Mouse (Mus musculus): ENCODE results near the gene Ppl. TPM values are rescaled to one million over a fixed set of nuclear protein-coding genes. Genes with fewer than 3 reads are reported as not detected.

Gene Ppl
- polyA plus RNA-seq, 1 experiment from 2014 or later, result 0.03 TPM

DNA sequence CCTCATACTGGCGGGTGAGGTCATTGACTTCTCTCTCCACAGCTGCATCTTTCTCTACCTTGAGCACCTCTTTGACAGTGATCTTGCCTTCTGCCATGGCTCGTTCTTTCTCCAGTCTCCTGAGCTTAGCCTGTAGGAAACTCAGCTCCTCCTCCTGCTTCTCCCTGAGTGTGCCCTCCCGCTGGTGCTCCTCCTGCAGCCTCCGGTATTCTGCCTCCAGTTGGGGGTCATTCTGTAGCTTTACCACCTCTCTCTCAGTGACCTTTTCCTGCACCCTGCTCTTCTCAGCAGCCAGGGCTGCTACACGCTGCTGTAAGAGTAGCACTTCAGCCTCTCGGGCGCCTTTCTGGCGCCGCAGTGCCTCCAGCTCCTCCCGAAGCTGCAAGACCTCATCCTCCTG, 43.2 kb downstream of the Ppl start:
- CTCF ChIA-PET, result no interaction called here
- DNase-seq (ENCODE audit: low read depth, low spot score) (no peak), ATAC-seq (no peak)
- POLR2A ChIA-PET, result interaction anchor here (1.4 kb wide), 1 partner anchor 39 kb away, joined by 3 read pairs; the partner anchor contains the start of genes Glyr1 and Ubn1
- peaks cover 13% of the 10 kb centered on the region for H3K27me3 ChIP-seq
- in situ Hi-C loops (cut with MboI; ENCODE audit: low pct_unique_long_range_greater_than_20kb), result no loop called here
- TF ChIP-seq CTCF (IDR thresholded peaks at IDR 0.05), result no peak

DNA sequence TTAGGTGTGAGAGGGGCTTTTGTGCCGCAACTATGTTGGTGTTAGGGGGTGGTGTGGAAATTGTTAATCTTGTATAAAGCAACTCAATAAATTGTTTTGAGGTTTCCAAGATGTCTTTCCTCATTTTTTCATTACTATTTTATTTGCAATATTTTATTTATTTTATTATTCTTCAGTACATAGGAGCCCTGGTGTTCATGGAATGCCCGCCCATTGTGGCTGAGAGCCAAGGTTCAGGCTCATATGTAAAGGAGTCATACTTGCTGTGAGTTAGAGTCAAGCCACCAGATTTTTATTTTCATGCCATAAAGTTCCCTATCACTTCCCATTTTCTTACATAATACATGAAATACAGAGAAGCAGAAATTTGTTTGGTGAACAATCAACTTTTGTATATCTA, 46.0 kb downstream of the Ppl start:
- DNase-seq (ENCODE audit: low read depth, low spot score) (no peak), ATAC-seq (no peak)
- ChIA-PET POLR2A (no interaction called here), CTCF (no interaction called here)
- in situ Hi-C loops (cut with MboI; ENCODE audit: low pct_unique_long_range_greater_than_20kb), result no loop called here
- peaks cover 7% of the 10 kb centered on the region for H3K27me3 ChIP-seq
- no peak for TF ChIP-seq CTCF (IDR thresholded peaks at IDR 0.05)

DNA sequence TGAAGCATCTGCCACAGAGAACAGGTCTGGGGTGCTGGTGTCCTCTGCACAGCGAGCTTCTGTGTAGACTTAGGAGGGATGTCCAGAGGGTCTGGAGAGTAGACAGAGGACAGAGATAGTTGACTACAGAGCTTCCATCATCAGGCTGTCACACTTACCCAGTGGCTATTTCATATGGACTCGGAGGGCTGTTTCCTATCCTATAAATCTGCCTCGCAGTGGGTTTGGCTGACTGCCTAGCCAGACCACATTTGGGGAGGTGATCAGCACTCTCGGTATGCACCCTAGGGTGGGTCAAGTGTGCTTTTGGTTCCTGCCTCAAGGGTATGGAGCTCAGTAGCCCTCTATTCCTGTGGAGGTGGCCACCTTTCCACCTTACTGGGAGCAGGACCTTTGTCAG, 47.0 kb downstream of the Ppl start:
- DNase-seq (ENCODE audit: low read depth, low spot score), result no peak
- ATAC-seq, result no peak
- ChIA-PET CTCF (no interaction called here), POLR2A (no interaction called here)
- no peak for TF ChIP-seq CTCF (IDR thresholded peaks at IDR 0.05)
- in situ Hi-C loops (cut with MboI; ENCODE audit: low pct_unique_long_range_greater_than_20kb), result no loop called here
- peaks cover 7% of the 10 kb centered on the region for H3K27me3 ChIP-seq

DNA sequence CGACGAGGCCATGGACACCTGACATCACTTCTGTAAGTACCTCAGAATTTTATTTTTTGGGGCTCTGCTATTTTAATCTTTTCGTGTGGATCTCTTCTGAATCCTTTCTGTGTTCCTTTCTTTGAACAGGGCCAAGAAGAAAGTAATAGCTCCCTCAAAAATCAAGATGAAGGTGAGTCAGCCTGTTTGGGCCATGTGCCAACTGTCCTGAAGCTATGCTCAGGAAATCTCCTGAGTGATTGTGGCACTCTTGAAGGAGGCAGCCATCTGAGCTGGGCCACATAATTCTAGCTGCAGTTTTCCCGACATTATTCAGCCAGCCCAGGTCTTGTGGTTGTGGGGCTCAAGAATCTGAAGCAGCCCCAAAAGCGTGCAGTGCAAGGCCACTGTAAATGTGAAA, 57.9 kb downstream of the Ppl start:
- CTCF ChIA-PET, result no interaction called here
- no peaks in the 10 kb centered on the region for H3K27me3 ChIP-seq
- in situ Hi-C loops (cut with MboI; ENCODE audit: low pct_unique_long_range_greater_than_20kb), result no loop called here
- POLR2A ChIA-PET, result no interaction called here
- peak; percentile 35 for ATAC-seq
- DNase-seq (ENCODE audit: low read depth, low spot score), result peak; percentile 60
- TF ChIP-seq CTCF (IDR thresholded peaks at IDR 0.05), result no peak

DNA sequence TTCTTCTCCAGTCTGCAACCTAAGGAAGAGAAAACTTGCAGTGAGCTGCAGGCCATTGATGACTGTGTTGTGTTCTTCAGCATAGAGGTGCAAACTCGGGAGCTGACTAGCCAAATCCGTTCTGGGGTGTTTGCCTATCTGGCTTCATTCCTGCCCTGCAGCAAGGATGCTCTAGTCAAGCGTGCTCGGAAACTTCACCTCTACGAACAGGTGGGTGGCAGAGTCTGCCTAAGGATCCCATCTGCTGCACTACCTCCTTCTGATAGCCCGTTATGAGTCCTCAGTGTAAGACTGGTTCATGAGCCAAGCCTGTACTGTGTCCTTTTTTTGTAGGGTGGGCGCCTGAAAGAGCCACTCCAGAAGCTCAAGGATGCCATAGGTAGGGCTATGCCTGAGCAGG, 60.2 kb downstream of the Ppl start:
- no peak for TF ChIP-seq CTCF (IDR thresholded peaks at IDR 0.05)
- ATAC-seq, result no peak
- no peaks in the 10 kb centered on the region for H3K27me3 ChIP-seq
- CTCF ChIA-PET, result interaction anchor here (1.3 kb wide), 2 partner anchors 22 to 57 kb away, joined by 3 read pairs; no protein-coding TSS in a partner anchor
- DNase-seq (ENCODE audit: low read depth, low spot score), result no peak
- POLR2A ChIA-PET, result interaction anchor here (0.6 kb wide), 1 partner anchor 356 kb away, joined by 4 read pairs; no protein-coding TSS in a partner anchor
- in situ Hi-C loops (cut with MboI; ENCODE audit: low pct_unique_long_range_greater_than_20kb), result no loop called here

DNA sequence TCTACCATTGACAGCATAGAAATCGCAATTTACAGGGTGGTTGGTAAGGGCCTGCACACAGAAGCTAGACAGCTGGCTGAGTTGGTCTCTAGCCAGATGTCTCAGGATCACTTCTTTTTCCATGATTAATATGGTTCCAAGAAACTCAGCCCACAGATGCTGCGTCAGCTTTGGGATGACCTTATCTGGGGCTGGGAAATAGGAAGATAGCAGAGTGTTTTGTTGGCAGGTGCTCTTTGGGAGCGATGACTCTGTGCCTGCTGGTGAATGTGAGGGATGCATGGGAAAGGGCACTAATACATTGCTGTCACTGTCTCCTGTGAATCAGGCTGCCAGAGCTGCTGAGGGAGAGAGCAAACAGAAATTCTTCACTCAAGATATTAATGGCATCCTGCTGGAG, 61.9 kb downstream of the Ppl start:
- POLR2A ChIA-PET, result interaction anchor here (0.7 kb wide), 1 partner anchor 20 kb away, joined by 3 read pairs; the partner anchor contains the start of genes Glyr1 and Ubn1
- in situ Hi-C loops (cut with MboI; ENCODE audit: low pct_unique_long_range_greater_than_20kb), result no loop called here
- CTCF ChIA-PET, result interaction anchor here (2.0 kb wide), 1 partner anchor 9 kb away, joined by 4 read pairs; no protein-coding TSS in a partner anchor
- TF ChIP-seq CTCF (IDR thresholded peaks at IDR 0.05), result no peak
- DNase-seq (ENCODE audit: low read depth, low spot score) (no peak), ATAC-seq (no peak)
- no peaks in the 10 kb centered on the region for H3K27me3 ChIP-seq

DNA sequence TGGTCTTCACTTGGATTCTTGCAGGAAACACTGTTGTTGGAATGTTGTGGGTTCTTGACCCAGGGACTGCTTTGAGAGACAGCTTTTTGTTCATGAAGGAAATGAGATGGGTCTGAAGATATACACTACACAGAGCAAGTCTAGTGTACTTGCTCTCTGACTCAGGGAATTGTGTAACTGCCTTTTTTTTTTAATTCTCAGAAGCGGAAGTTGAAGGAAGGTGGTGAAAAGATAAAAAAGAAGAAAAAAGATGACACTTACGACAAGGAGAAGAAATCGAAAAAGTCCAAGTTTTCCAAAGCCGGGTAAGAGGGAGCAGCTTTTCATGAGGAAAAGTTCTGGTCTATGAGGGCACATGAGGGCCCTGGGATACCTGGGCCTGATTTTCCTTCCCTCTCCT, 68.7 kb downstream of the Ppl start:
- in situ Hi-C loops (cut with MboI; ENCODE audit: low pct_unique_long_range_greater_than_20kb), result no loop called here
- POLR2A ChIA-PET, result no interaction called here
- no peaks in the 10 kb centered on the region for H3K27me3 ChIP-seq
- no peak for TF ChIP-seq CTCF (IDR thresholded peaks at IDR 0.05)
- DNase-seq (ENCODE audit: low read depth, low spot score) (no peak), ATAC-seq (no peak)
- CTCF ChIA-PET, result interaction anchor here (2.4 kb wide), 1 partner anchor 8 kb away, joined by 6 read pairs; no protein-coding TSS in a partner anchor

DNA sequence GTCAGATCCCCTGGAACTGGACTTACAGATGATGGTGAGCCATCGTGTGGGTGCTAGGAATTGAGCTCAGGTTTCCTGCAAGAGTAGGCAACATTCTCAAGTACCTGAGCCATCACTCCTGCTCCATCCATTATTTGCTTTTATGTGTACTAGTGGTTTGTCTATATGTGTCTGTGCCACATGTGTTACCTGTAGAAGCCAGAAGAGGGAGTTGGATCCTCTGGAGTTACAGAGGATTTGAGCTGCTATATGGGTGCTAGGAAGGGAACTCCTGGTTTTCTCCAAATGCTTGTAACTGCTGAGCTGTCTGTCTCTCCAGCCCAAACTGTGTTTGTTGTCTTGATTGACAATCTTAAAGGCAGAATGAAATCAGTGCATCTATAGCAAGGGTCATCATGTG, 74.1 kb downstream of the Ppl start:
- no peak for ATAC-seq
- in situ Hi-C loops (cut with MboI; ENCODE audit: low pct_unique_long_range_greater_than_20kb), result loop anchor here (10.0 kb wide), 1 partner anchor 87 kb away; the partner anchor contains the start of gene Sec14l5
- ChIA-PET CTCF (interaction anchor here (0.9 to 1.2 kb wide), 5 partner anchors 11 to 87 kb away, joined by 3 to 4 read pairs (median 4); no protein-coding TSS in a partner anchor), POLR2A (no interaction called here)
- DNase-seq (ENCODE audit: low read depth, low spot score), result no peak
- H3K27me3 ChIP-seq, result no peaks in the 10 kb centered on the region
- TF ChIP-seq CTCF (IDR thresholded peaks at IDR 0.05), result no peak

DNA sequence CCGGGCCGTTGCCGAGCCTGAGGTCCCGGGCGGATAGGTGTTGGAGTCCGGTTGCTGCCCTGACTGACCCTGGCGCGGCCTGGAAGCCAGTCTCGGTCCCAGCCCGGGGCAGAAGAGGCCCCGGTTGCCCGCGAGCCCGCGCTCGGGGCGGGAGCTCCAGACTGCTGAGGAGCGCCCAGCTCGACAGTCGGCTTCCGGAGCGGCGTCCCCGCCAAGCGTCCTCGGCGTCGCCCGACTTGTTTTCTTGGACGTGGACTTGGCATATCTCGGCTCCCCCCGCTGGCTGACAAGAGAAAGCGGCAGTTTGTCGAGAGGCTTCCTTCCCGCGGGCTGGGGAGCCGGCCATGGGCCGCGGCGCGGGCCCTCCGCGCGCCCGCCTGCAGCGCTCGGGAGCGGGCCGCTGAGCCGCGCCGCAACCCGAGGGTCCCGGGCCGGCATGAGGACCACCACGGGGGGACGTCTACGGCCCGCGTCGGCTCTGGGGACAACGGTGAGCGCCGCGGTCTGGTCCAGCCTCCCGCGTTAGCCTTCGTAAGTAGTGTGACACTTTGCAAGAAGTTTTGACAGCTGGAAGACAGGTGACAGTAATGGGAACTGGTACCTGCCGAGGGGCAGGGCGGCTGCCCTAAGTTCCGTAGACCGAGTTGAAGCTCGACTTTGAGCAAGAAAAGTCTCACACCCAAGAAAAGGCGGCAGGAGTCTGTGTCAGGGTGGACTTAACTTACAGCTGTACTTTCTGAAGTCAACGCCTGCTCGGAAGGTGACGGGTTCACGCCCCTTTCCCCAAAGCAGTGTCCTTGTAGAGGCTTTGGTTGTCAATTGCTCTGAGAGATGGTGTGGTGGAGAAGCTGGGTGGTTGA, 81.7 kb downstream of the Ppl start:
- ATAC-seq (peak; percentile 65), DNase-seq (ENCODE audit: low read depth, low spot score) (no peak)
- in situ Hi-C loops (cut with MboI; ENCODE audit: low pct_unique_long_range_greater_than_20kb), result loop anchor here (10.0 kb wide), 1 partner anchor 94 kb away; the partner anchor contains the start of gene Sec14l5
- TF ChIP-seq CTCF (IDR thresholded peaks at IDR 0.05), result no peak
- no peaks in the 10 kb centered on the region for H3K27me3 ChIP-seq
- POLR2A ChIA-PET, result interaction anchor here (1.2 to 3.3 kb wide), 4 partner anchors 11 to 85 kb away, joined by 3 to 11 read pairs (median 3); no protein-coding TSS in a partner anchor
- CTCF ChIA-PET, result interaction anchor here (0.8 kb wide), 1 partner anchor 85 kb away, joined by 3 read pairs; no protein-coding TSS in a partner anchor

DNA sequence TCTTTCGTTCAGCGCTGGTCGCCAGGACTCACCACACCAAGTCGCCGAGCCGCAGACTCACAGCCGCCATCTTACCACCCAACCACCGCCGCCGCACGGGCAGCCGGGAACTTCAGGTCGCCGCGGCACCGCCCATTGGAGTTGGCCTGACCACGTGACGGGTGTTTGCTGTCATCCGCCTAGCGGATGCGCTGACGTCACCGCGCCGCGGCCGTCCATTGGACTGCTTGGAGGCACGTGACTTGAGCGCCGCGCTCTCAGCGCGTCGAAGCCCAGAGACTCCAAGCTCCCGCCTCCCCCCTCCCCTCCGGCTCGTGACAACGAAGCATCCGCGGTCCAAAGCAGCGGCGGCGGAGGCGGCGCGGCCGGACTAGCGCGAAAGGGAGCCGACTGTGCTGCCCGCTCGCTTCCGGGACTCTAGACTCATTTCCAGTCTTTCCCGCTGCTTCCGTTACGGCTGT, 82.4 kb downstream of the Ppl start, which contains the start of the genes Glyr1 and Ubn1:
Glyr1 (minus strand) TSS at position 90 of the 461 bp plus-strand sequence.
Ubn1 (plus strand) TSS at position 284 of the 461 bp plus-strand sequence.
- POLR2A ChIA-PET, result interaction anchor here (1.2 to 3.3 kb wide), 4 partner anchors 11 to 86 kb away, joined by 3 to 11 read pairs (median 3); no protein-coding TSS in a partner anchor
- no peaks in the 10 kb centered on the region for H3K27me3 ChIP-seq
- DNase-seq (ENCODE audit: low read depth, low spot score) (peak; percentile 97), ATAC-seq (peak; percentile 96)
- TF ChIP-seq CTCF (IDR thresholded peaks at IDR 0.05), result no peak
- in situ Hi-C loops (cut with MboI; ENCODE audit: low pct_unique_long_range_greater_than_20kb), result loop anchor here (10.0 kb wide), 1 partner anchor 95 kb away; the partner anchor contains the start of gene Sec14l5
- CTCF ChIA-PET, result no interaction called here

Measured in Patski (cell line).